Mouse (Mus musculus): ENCODE results near the gene Lpp. TPM values are rescaled to one million over a fixed set of nuclear protein-coding genes. Genes with fewer than 3 reads are reported as not detected.

Gene Lpp
- polyA plus RNA-seq, 1 experiment from 2014 or later: 4.8 TPM

DNA sequence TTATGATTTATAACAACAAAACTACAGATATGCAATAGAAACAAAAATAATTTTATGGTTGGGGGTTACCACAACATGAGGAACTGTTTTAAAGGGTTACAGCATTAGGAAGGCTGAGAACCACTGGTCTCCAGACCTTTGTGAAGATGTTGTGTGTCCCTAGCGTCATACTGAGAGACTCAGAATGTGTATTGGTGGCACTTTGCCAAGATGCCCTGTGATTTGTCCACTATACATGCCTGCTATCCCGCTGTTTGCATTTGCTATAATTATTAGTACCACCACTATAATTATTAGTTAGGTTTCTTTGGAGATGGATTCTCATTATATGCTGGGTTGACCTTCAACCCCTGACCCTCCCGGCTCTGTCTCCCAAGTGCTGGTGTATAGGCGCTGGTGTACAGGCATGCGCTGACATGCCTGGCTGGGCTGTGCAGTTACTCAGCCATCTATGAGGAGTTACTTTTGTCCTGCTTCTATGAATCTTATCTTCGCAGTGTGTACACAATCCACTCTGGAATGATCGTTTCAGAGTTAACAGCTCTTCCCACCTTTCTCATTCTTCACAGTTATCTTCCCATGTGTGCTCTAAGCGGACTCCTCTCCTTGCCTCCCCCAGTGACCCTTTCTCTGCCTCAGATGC is 82.1 kb downstream of the Lpp start:
- no peak overlapping the region for H3K4me2 ChIP-seq (ENCODE audit: low read length)
- H3K4me1 ChIP-seq (ENCODE audit: control insufficient read depth, insufficient read depth, low read length): no peaks in the 10 kb centered on the region
- no peak overlapping the region for H3K9ac ChIP-seq (ENCODE audit: low read length)
- 83% methylated on average over 8 of the region's 8 CpGs for WGBS
- no peaks in the 10 kb centered on the region for H3K9me3 ChIP-seq (replicated peaks; ENCODE audit: control insufficient read depth, low read length)
- no peaks in the 10 kb centered on the region for H3K27me3 ChIP-seq (replicated peaks; ENCODE audit: control insufficient read depth, insufficient read depth, low read length)
- H3K27ac ChIP-seq (ENCODE audit: low read depth, low read length): no peak overlapping the region
- ATAC-seq: no peak
- no peaks in the 10 kb centered on the region for H3K36me3 ChIP-seq (ENCODE audit: control insufficient read depth, insufficient read depth, low read length)
- no peak overlapping the region for H3K4me3 ChIP-seq (ENCODE audit: low read depth, low read length)
- DNase-seq (ENCODE audit: low spot score): no peak

DNA sequence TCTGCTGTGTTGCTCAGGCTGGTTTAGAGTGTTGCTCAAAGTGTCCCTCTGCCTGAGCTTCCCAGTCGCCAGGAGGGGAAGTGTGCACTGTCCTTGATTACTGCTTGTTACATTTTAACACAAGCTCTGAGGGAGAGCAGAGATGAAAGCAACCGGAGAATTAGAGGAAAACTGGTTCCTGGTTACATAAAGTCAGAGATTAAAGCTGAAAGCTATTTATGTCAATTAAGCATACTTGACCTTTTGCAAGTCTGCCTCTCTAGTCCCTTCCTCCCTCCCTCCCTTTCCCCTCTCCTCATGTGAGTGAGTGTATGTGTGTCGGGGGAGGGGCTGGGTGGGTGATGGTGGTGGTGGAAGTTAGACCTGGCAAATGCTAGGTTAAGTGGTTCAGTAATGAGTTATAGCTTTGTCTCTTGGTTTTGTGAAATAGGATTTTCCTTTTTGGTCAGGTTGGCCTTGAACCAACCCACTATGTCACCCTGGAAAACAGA is 83.6 kb downstream of the Lpp start:
- no peak for ATAC-seq
- H3K4me1 ChIP-seq (ENCODE audit: control insufficient read depth, insufficient read depth, low read length): no peaks in the 10 kb centered on the region
- DNase-seq (ENCODE audit: low spot score): no peak
- 66% methylated on average over 3 of the region's 3 CpGs for WGBS
- no peak overlapping the region for H3K9ac ChIP-seq (ENCODE audit: low read length)
- H3K4me3 ChIP-seq (ENCODE audit: low read depth, low read length): no peak overlapping the region
- H3K27me3 ChIP-seq (replicated peaks; ENCODE audit: control insufficient read depth, insufficient read depth, low read length): no peaks in the 10 kb centered on the region
- no peak overlapping the region for H3K27ac ChIP-seq (ENCODE audit: low read depth, low read length)
- H3K9me3 ChIP-seq (replicated peaks; ENCODE audit: control insufficient read depth, low read length): no peaks in the 10 kb centered on the region
- no peaks in the 10 kb centered on the region for H3K36me3 ChIP-seq (ENCODE audit: control insufficient read depth, insufficient read depth, low read length)
- H3K4me2 ChIP-seq (ENCODE audit: low read length): no peak overlapping the region

DNA sequence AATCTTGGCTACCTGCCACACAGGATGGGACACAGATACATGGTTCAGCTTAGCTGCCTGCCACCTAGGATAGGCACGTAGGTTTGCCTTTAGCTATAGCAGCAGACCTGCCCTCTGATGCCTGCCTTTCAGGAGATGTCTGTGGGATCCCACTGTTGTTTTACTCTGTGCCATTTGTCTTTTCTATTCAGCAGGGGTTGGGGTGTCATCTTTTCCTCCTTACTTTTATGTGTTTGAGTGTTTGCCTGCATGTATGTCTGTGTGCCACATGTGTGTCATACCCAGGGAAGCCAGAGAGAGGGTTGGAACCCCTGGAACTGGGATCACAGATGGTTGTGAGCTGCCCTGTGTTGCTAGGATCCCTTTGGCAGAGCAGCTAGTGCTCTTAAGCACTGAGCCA is 84.7 kb downstream of the Lpp start:
- WGBS: 100% methylated on average over 1 of the region's 1 CpGs
- H3K27me3 ChIP-seq (replicated peaks; ENCODE audit: control insufficient read depth, insufficient read depth, low read length): no peaks in the 10 kb centered on the region
- H3K27ac ChIP-seq (ENCODE audit: low read depth, low read length): no peak overlapping the region
- H3K36me3 ChIP-seq (ENCODE audit: control insufficient read depth, insufficient read depth, low read length): no peaks in the 10 kb centered on the region
- H3K4me1 ChIP-seq (ENCODE audit: control insufficient read depth, insufficient read depth, low read length): no peaks in the 10 kb centered on the region
- no peak overlapping the region for H3K4me2 ChIP-seq (ENCODE audit: low read length)
- H3K9ac ChIP-seq (ENCODE audit: low read length): no peak overlapping the region
- no peak for ATAC-seq
- no peaks in the 10 kb centered on the region for H3K9me3 ChIP-seq (replicated peaks; ENCODE audit: control insufficient read depth, low read length)
- no peak overlapping the region for H3K4me3 ChIP-seq (ENCODE audit: low read depth, low read length)
- DNase-seq (ENCODE audit: low spot score): no peak

DNA sequence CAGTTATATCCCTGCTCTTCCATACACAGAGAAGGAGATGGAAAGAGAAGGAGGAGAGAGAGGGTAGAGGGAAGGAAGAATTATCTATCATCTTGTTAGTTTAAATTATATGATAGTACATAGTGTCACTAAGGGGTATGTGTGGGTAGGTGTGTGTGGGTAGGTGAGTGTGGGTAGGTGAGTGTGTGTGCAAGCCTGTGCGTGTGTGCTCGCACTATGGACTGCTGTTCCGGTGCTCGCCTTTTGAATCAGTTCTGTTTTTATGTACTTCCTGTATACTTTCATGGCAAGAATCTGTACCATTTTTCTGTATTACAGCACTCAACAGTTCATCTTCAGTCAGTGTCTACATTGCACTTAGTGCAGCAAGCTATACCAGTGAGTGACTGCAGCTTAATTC is 85.5 kb downstream of the Lpp start:
- Histone ChIP-seq H3K4me1 (ENCODE audit: control insufficient read depth, insufficient read depth, low read length) (no peaks in the 10 kb centered on the region), H3K27ac (ENCODE audit: low read depth, low read length) (no peak overlapping the region), H3K36me3 (ENCODE audit: control insufficient read depth, insufficient read depth, low read length) (no peaks in the 10 kb centered on the region), H3K27me3 (replicated peaks; ENCODE audit: control insufficient read depth, insufficient read depth, low read length) (no peaks in the 10 kb centered on the region), H3K9me3 (replicated peaks; ENCODE audit: control insufficient read depth, low read length) (no peaks in the 10 kb centered on the region), H3K4me2 (ENCODE audit: low read length) (no peak overlapping the region), H3K9ac (ENCODE audit: low read length) (no peak overlapping the region), H3K4me3 (ENCODE audit: low read depth, low read length) (no peak overlapping the region)
- 95% methylated on average over 4 of the region's 4 CpGs for WGBS
- no peak for DNase-seq (ENCODE audit: low spot score)
- no peak for ATAC-seq

DNA sequence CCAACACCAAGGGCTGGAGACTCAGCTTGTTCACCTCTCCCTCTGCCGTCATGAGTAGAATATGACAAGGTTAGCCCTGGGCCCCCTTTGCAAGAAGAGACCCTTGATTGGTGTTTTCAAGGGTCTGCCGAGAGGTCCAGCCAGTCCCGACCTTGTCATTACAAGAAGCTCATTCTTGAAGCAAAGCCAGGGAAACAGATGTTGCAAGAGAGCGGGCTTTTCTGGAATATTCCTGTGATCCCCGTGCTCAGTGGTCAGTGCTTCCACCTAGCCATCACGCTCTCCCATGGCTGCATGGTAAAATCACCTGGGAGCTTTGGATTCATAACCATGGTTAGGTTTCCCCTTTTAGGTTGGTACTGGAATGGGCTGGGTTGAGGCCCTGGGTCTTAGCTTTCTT is 89.3 kb downstream of the Lpp start:
- Histone ChIP-seq H3K4me3 (ENCODE audit: low read depth, low read length) (no peak overlapping the region), H3K27ac (ENCODE audit: low read depth, low read length) (no peak overlapping the region), H3K4me2 (ENCODE audit: low read length) (no peak overlapping the region), H3K9me3 (replicated peaks; ENCODE audit: control insufficient read depth, low read length) (no peaks in the 10 kb centered on the region), H3K36me3 (ENCODE audit: control insufficient read depth, insufficient read depth, low read length) (no peaks in the 10 kb centered on the region), H3K9ac (ENCODE audit: low read length) (no peak overlapping the region), H3K27me3 (replicated peaks; ENCODE audit: control insufficient read depth, insufficient read depth, low read length) (no peaks in the 10 kb centered on the region), H3K4me1 (ENCODE audit: control insufficient read depth, insufficient read depth, low read length) (no peaks in the 10 kb centered on the region)
- no peak for ATAC-seq
- WGBS: 93% methylated on average over 6 of the region's 6 CpGs
- no peak for DNase-seq (ENCODE audit: low spot score)

DNA sequence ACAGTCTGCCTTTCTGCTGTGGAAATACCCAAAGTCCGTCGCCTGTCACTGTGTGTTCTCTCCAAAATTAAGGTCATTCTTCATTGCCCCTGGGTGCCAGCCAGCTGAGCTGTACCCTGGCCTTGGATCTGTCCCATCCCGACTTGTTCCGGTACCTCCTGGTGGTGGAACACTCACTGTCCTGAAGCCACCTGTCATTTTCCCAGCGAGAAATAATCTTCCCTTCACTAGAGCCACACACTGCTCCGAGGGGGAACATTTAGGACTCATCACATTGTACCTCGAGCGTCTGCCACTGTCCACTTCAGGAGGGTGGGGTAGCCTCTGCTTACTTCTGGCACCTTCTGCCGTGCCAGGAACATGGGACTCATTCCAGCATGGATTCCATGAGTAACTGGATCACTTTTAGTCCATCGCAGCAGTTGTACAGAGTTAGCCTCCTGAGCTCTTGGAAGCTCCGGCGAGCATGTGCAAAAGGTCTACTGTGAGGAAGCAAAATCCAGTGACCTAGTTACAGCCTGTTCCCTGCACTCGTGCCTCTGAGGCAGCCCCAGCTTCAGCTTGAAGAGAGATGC is 90.3 kb downstream of the Lpp start:
- no peak overlapping the region for H3K27ac ChIP-seq (ENCODE audit: low read depth, low read length)
- H3K4me1 ChIP-seq (ENCODE audit: control insufficient read depth, insufficient read depth, low read length): peaks cover 3% of the 10 kb centered on the region; the same call in 1 of the 2 replicates
- no peaks in the 10 kb centered on the region for H3K9me3 ChIP-seq (replicated peaks; ENCODE audit: control insufficient read depth, low read length)
- H3K4me3 ChIP-seq (ENCODE audit: low read depth, low read length): no peak overlapping the region
- H3K36me3 ChIP-seq (ENCODE audit: control insufficient read depth, insufficient read depth, low read length): no peaks in the 10 kb centered on the region
- ATAC-seq: no peak
- H3K9ac ChIP-seq (ENCODE audit: low read length): no peak overlapping the region
- no peaks in the 10 kb centered on the region for H3K27me3 ChIP-seq (replicated peaks; ENCODE audit: control insufficient read depth, insufficient read depth, low read length)
- no peak overlapping the region for H3K4me2 ChIP-seq (ENCODE audit: low read length)
- DNase-seq (ENCODE audit: low spot score): no peak
- WGBS: 93% methylated on average over 13 of the region's 13 CpGs

DNA sequence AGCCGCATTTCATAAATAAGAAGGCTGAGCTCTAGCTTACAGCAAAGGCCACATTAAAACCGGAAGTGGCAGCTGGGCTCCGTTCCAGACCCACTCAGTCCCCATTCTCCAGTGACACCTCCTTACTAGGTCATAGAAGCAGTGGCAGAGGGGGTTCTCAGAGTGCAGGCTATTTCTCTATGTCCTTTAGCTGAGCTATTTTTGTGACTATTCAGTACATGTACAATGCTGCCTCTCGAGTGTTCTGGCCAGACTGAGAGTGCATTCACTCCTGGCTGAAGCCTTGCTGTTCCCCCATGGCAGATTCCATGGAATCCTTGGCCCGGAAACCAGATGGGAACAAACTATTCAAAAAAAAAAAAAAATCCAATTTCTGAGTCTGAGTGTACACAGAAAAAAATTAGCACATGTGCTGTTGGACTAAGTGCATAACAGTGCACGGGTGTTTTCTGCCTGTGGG is 94.5 kb downstream of the Lpp start:
- Histone ChIP-seq H3K4me1 (ENCODE audit: control insufficient read depth, insufficient read depth, low read length) (peaks cover 9% of the 10 kb centered on the region), H3K9me3 (replicated peaks; ENCODE audit: control insufficient read depth, low read length) (no peaks in the 10 kb centered on the region), H3K4me2 (ENCODE audit: low read length) (no peak overlapping the region), H3K4me3 (ENCODE audit: low read depth, low read length) (no peak overlapping the region), H3K27ac (ENCODE audit: low read depth, low read length) (no peak overlapping the region), H3K36me3 (ENCODE audit: control insufficient read depth, insufficient read depth, low read length) (no peaks in the 10 kb centered on the region), H3K27me3 (replicated peaks; ENCODE audit: control insufficient read depth, insufficient read depth, low read length) (no peaks in the 10 kb centered on the region), H3K9ac (ENCODE audit: low read length) (no peak overlapping the region)
- peak; percentile 57; the same call in 1 of the 2 replicates for ATAC-seq
- DNase-seq (ENCODE audit: low spot score): peak; percentile 58
- 38% methylated on average over 6 of the region's 6 CpGs for WGBS

DNA sequence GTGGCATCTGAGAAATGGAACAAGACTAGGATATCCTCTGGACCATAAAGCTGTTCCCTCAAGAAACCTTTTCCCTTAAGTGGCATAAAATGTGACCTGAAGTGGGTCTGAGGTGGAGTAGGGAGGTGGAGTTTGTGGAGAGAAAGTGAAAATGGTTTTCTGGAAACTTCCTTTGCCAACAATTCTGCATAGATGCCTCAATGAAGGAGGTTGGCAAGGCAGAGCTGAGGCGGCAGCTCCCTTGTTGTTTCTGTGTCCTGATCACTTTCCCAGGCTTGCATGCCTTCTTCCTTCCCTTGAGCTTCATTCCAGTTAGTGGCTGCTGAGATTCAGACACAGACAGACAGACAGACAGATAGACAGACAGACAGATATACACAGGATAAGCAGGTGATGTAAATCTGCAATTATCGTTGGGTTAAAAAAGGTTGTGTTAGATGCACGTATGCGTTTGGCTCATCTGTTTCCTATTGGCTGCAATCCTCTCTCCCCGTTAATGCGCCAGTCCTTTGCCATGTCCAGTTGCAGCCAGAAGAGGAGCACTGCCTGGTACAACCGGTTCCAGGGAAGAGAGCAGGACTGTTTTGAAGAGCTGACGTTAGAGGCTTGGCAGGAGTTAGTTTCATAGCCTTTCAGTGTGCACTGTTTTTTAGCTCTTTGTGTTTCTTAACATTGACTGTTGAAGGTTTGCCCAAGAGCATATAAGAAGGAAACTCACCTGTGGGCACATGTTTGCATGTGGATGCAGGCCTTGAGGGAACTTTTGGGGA is 96.4 kb downstream of the Lpp start:
- ATAC-seq (no peak), DNase-seq (ENCODE audit: low spot score) (no peak)
- H3K27ac ChIP-seq (ENCODE audit: low read depth, low read length): no peak overlapping the region
- H3K4me1 ChIP-seq (ENCODE audit: control insufficient read depth, insufficient read depth, low read length): peaks cover 9% of the 10 kb centered on the region
- WGBS: 80% methylated on average over 8 of the region's 8 CpGs
- H3K36me3 ChIP-seq (ENCODE audit: control insufficient read depth, insufficient read depth, low read length): no peaks in the 10 kb centered on the region
- H3K27me3 ChIP-seq (replicated peaks; ENCODE audit: control insufficient read depth, insufficient read depth, low read length): no peaks in the 10 kb centered on the region
- H3K9ac ChIP-seq (ENCODE audit: low read length): no peak overlapping the region
- H3K9me3 ChIP-seq (replicated peaks; ENCODE audit: control insufficient read depth, low read length): no peaks in the 10 kb centered on the region
- no peak overlapping the region for H3K4me3 ChIP-seq (ENCODE audit: low read depth, low read length)
- H3K4me2 ChIP-seq (ENCODE audit: low read length): no peak overlapping the region
